Mouse (Mus musculus) retina, postnatal 1 day (tissue): Measurements from ENCODE around the gene Fgd1.

Experiments used
- DNase-seq: peaks from one replicate; pipeline ENCODE4 v3.0.0-alpha.2; 2012

The Fgd1 gene

DNA sequence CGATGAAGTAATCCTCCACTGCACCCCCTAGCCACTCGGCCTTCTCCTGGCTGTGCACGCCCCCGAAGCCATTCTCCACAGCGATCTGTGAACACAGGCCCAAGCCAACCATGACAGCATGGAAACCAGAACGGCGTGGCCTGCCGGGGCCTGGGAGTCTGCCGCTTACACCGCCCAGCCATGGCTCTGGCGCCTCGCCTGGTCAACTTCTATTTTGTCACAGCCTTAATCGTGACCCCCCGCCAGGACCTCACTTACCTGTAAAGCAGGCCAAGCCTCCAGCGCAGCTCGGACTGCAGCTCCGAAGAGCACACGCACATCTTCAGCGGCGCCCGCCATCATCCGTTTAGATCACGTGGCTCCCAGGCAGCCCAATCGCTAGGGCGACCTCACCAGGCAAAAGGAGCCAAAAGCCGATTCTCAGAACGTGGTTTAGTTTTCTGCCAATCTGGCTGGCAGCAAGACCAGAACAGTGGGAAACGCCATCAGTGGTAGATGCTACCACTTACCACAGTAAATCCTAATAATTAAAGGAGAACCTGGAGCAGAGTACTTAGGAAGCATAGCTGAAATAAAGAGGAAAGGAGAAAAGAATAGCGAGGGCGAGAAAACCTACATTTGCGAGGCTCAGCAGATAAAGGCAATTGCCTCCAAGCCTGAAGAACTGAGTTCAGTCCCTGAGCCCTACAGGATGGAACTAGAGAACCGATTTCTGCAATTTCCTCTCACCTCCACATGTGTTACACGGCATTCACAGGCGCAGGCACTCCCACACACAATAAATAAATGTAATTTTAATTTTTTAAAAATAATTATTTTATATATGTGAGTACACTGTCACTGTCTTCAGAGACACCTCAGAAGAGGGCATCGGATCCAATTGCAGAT is 50.5 kb downstream of the Fgd1 start, which contains the start of gene Tsr2:
Tsr2 (minus strand) TSS at position 373 of the 888 bp plus-strand sequence.
- DNase-seq = peak; percentile 89

GRCm38 (mm10) chrX:151107301-151108067 is 61.5 kb downstream of the Fgd1 start:
- no peak for DNase-seq

DNA sequence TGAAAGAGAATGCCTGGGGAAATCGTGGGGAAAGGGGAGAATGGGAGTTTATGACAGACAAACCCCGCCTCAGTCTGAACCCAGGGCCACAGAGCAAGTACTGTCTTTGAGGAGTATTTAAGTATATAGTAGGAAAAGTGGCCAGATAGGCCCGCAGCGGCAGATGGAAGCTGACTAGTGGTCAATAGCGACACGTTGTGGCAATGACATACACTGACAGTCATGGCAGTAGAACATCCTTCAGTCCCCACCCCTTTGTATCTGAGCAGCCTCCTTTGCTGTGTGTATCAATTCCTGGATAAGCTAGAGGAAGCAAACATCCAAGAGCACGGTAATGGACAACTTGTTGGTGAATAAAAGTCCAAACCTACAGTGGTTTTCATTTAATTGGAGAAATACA is 70.8 kb downstream of the Fgd1 start:
- DNase-seq = peak; percentile 59

DNA sequence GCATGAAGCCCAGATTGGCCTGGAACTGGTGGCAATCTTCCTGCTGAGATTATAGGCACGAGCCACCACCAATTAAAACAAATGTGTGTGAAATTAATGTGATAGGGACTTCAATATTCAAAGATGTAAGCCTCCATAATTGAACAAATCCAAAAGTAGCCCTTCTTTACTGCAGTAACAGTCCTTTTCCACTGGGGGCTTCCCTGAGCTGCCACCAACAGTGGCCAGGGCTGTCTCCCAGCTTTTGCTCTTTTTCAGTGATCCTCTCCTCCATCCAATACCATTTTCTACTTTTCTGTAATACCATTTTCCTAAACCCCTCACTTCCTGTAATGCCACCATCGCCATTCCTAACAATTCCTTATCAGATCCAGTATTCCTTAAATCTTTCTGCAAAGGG is 71.5 kb downstream of the Fgd1 start:
- peak; percentile 33 for DNase-seq

DNA sequence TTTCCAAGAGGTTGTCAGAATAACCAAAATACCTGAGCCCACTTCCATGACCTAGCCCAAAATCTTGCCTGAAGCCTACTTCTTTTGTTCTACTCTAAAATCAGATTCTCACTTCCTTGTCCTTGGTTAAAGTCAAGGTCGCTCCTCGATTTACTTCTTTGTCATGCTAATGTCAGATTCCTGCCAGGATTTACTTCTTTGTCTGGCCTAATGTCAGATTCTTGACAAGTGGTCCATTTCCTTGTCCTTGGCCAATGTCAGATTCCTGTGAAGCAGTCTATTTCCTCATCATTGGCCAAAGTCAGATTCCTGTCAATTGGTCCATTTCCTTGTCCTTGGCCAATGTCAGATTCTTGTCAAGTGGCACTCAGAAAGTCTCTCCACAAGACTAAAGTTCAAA is 78.0 kb downstream of the Fgd1 start:
- DNase-seq = no peak

DNA sequence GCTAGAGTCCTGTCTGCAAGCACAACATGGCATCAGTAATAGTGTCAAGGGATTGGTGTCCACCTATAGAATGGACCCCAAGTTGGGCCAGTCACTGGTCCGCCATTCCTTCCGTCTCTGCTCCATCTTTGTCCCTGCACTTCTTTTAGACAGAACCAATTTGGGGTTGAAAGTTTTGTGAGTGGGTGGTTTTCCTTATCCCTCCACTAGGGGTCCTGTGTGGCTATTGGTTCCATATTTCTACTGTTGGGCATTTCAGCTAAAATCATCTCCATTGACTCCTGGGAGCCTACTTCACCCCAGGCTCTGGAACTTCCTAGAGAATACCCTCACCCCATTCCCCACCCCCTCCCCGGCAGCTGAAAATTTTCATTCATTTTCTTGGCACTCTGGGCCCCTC is 84.5 kb downstream of the Fgd1 start:
- peak; percentile 15 for DNase-seq

DNA sequence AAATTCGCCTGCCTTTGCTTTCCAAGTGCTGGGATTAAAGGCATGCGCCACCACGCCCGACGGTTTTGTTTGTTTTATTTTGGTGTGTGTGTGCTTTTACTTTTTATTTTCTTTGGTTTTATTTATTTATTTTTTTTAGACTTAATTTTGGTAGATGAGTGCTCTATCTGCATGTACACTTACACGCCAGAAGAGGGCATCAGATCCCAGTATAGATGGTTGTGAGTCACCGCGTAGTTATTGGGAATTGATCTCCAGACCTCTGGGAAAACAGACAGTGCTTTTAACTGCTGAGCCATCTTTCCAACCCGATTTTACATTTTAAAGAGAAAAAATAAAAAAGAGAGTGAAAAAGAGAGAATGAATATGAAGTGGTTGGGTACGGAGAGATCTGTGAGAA is 86.8 kb downstream of the Fgd1 start:
- DNase-seq = peak; percentile 44
